Mouse (Mus musculus) E14TG2a.4 (cell line): ENCODE results near the gene Tmem215.

Experiments used
- H3K27me3 ChIP-seq: 2 replicates; pipeline ENCODE4 v1.6.1; 2014; ENCODE audit warnings: low read length, control low read depth; ENCODE audit not compliant: insufficient read depth
- H3K36me3 ChIP-seq: 2 replicates; pipeline ENCODE4 v1.6.1; 2014; ENCODE audit warnings: low read length, control low read depth; ENCODE audit not compliant: insufficient read depth
- H3K4me1 ChIP-seq: replicated peaks from 2 replicates; pipeline ENCODE4 v1.6.1; 2014; ENCODE audit warnings: low read depth, low read length, control low read depth
- H3K4me3 ChIP-seq: replicated peaks from 2 replicates; pipeline ENCODE4 v1.5.1; 2014; ENCODE audit warnings: mild to moderate bottlenecking, low read length
- H3K9me3 ChIP-seq: 2 replicates; pipeline ENCODE4 v1.6.1; 2014; ENCODE audit warnings: low read length, control low read depth
- CTCF ChIP-seq: conservative IDR thresholded peaks from 2 replicates; pipeline ENCODE4 v1.5.1; 2014; ENCODE audit warnings: low read length
- NANOG ChIP-seq: IDR thresholded peaks from 2 replicates; pipeline ENCODE4 v1.6.1; 2014; ENCODE audit warnings: borderline replicate concordance, low read length, mixed read lengths
- POU5F1 ChIP-seq: IDR thresholded peaks from 2 replicates; pipeline ENCODE4 v1.6.1; 2014; ENCODE audit warnings: low read length, borderline replicate concordance

Gene Tmem215

GRCm38 (mm10) chr4:40471880-40472279 is at the start of gene Tmem215:
Tmem215 (plus strand) TSS chr4:40472180.
- peaks cover 6% of the 10 kb centered on the region; the same call in 1 of the 2 replicates for H3K4me1 ChIP-seq
- H3K9me3 ChIP-seq: no peaks in the 10 kb centered on the region
- no peak for TF ChIP-seq CTCF
- TF ChIP-seq NANOG: no peak
- TF ChIP-seq POU5F1: no peak
- H3K36me3 ChIP-seq: no peaks in the 10 kb centered on the region
- peak within 1 kb of the TSS; percentile 81 for H3K4me3 ChIP-seq
- H3K27me3 ChIP-seq: peaks cover 48% of the 10 kb centered on the region

GRCm38 (mm10) chr4:40431916-40432315 is 40.1 kb upstream of the Tmem215 start:
- Histone ChIP-seq H3K36me3 (no peaks in the 10 kb centered on the region), H3K4me3 (no peak overlapping the region)

GRCm38 (mm10) chr4:40433379-40433778 is 38.6 kb upstream of the Tmem215 start:
- H3K9me3 ChIP-seq: peaks cover 44% of the 10 kb centered on the region
- H3K4me3 ChIP-seq: no peak overlapping the region
- no peak for TF ChIP-seq NANOG
- TF ChIP-seq POU5F1: no peak
- TF ChIP-seq CTCF: no peak
- no peaks in the 10 kb centered on the region for H3K27me3 ChIP-seq
- H3K4me1 ChIP-seq: no peaks in the 10 kb centered on the region
- H3K36me3 ChIP-seq: no peaks in the 10 kb centered on the region

More at GRCm38 (mm10) chr4:40431916-40432315, 40.1 kb upstream of the Tmem215 start:
- TF ChIP-seq CTCF: no peak
- TF ChIP-seq NANOG: no peak
- no peak for TF ChIP-seq POU5F1
- peaks cover 44% of the 10 kb centered on the region for H3K9me3 ChIP-seq
- H3K27me3 ChIP-seq: no peaks in the 10 kb centered on the region
- no peaks in the 10 kb centered on the region for H3K4me1 ChIP-seq

- no peaks in the 10 kb centered on the region for H3K36me3 ChIP-seq
- H3K9me3 ChIP-seq: peaks cover 41% of the 10 kb centered on the region
- no peak overlapping the region for H3K4me3 ChIP-seq
- TF ChIP-seq POU5F1: no peak
- no peak for TF ChIP-seq CTCF
- TF ChIP-seq NANOG: no peak
- no peaks in the 10 kb centered on the region for H3K27me3 ChIP-seq
- H3K4me1 ChIP-seq: no peaks in the 10 kb centered on the region
Measured at GRCm38 (mm10) chr4:40434388-40434787, 37.6 kb upstream of the Tmem215 start.

- Histone ChIP-seq H3K36me3 (no peaks in the 10 kb centered on the region), H3K27me3 (no peaks in the 10 kb centered on the region), H3K4me1 (no peaks in the 10 kb centered on the region), H3K4me3 (no peak overlapping the region), H3K9me3 (peaks cover 14% of the 10 kb centered on the region)
- no peak for TF ChIP-seq POU5F1
- TF ChIP-seq CTCF: no peak
- TF ChIP-seq NANOG: no peak
Measured at GRCm38 (mm10) chr4:40443565-40443964, 28.4 kb upstream of the Tmem215 start.

GRCm38 (mm10) chr4:40472700-40473530 is 935 bp downstream of the Tmem215 start:
- TF ChIP-seq POU5F1: no peak
- no peak for TF ChIP-seq CTCF
- TF ChIP-seq NANOG: no peak
- peak overlapping the region; percentile 81 for H3K4me3 ChIP-seq
- H3K36me3 ChIP-seq: no peaks in the 10 kb centered on the region
- peaks cover 48% of the 10 kb centered on the region for H3K27me3 ChIP-seq
- no peaks in the 10 kb centered on the region for H3K9me3 ChIP-seq
- peaks cover 6% of the 10 kb centered on the region; the same call in 1 of the 2 replicates for H3K4me1 ChIP-seq

GRCm38 (mm10) chr4:40473911-40474310 is 1.9 kb downstream of the Tmem215 start:
- Histone ChIP-seq H3K9me3 (no peaks in the 10 kb centered on the region), H3K27me3 (peaks cover 48% of the 10 kb centered on the region), H3K4me1 (peaks cover 6% of the 10 kb centered on the region; the same call in 1 of the 2 replicates), H3K36me3 (no peaks in the 10 kb centered on the region), H3K4me3 (no peak overlapping the region)
- TF ChIP-seq CTCF (no peak), POU5F1 (no peak), NANOG (no peak)

GRCm38 (mm10) chr4:40477963-40478362 is 6.0 kb downstream of the Tmem215 start:
- peaks cover 22% of the 10 kb centered on the region for H3K27me3 ChIP-seq

More at GRCm38 (mm10) chr4:40477963-40478362, 6.0 kb downstream of the Tmem215 start:
- H3K36me3 ChIP-seq: no peaks in the 10 kb centered on the region
- no peaks in the 10 kb centered on the region; the same call in 1 of the 2 replicates for H3K4me1 ChIP-seq
- TF ChIP-seq CTCF: no peak
- no peak for TF ChIP-seq POU5F1
- TF ChIP-seq NANOG: no peak
- no peak overlapping the region for H3K4me3 ChIP-seq
- no peaks in the 10 kb centered on the region for H3K9me3 ChIP-seq
